Mouse (Mus musculus): ENCODE measurements at regions not wholly inside any gene's neighbourhood (a gene's known extent, or its start where the extent isn't known, plus 50 kb on each side); places are given as distances from the start of the nearest gene placed in this dataset.

GRCm38 (mm10) chr1:28677700-28678099, 102.4 kb downstream of the Gm597 start:
- no peak for DNase-seq

- no peak for DNase-seq
These were observed 104.7 kb downstream of the Gm597 start for GRCm38 (mm10) chr1:28675336-28675735.

DNA sequence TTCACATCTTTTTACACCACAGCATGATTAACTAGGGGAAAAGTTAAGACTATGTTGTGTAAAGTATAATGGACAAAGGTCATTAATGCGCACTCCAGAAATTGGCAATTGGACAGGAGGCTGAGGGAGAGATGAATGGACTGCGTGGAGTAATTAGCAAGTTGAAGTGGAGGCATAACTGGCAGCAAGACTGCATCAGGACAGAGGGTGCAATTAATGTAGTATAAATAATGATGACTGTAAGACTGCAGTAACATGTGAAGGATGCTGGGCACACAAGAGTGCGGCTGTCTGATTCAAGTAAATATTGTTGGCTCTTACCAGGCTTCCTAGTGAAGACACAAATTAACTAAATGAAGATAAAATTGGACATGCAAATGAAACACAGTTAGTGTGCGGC, 139.2 kb downstream of the Gm597 start:
- no peak for DNase-seq

- DNase-seq, result peak in 1 of 2 experiments; percentile 19
These were observed 157.3 kb downstream of the Gm597 start for GRCm38 (mm10) chr1:28622745-28623144.

GRCm38 (mm10) chr1:28602383-28602782, 177.7 kb downstream of the Gm597 start:
- DNase-seq, result no peak

- DNase-seq, result no peak
These were observed 214.5 kb downstream of the Gm597 start for GRCm38 (mm10) chr1:28565383-28566154.

GRCm38 (mm10) chr1:28563894-28564293, 216.2 kb downstream of the Gm597 start:
- no peak for DNase-seq
